Mouse (Mus musculus): Measurements from ENCODE around the gene Tmem233. TPM values are rescaled to one million over a fixed set of nuclear protein-coding genes. Genes with fewer than 3 reads are reported as not detected.

The Tmem233 gene
- polyA plus RNA-seq, 1 experiment, result not detected

- Histone ChIP-seq H3K27ac (ENCODE audit: control insufficient read depth, insufficient read depth, low read length) (no peak overlapping the region), H3K36me3 (ENCODE audit: control insufficient read depth, insufficient read depth, low read length) (no peaks in the 10 kb centered on the region), H3K4me1 (replicated peaks; ENCODE audit: control insufficient read depth, insufficient read depth, low read length) (0 out of 2 replicates have a peak, but pooled peaks cover 4% of the 10 kb centered on the region), H3K4me3 (ENCODE audit: control insufficient read depth, insufficient read depth, low read length) (no peak overlapping the region), H3K27me3 (ENCODE audit: control insufficient read depth, insufficient read depth, low read length) (no peaks in the 10 kb centered on the region)
- no peak for TF ChIP-seq CTCF (IDR thresholded peaks at IDR 0.05; ENCODE audit: borderline replicate concordance, control insufficient read depth, extremely low read depth, insufficient read depth, low read length, poor library complexity)
- no peak for TF ChIP-seq POLR2A (IDR thresholded peaks at IDR 0.05; ENCODE audit: control insufficient read depth, extremely low read depth, insufficient read depth, low read length, poor library complexity)
- 93% methylated on average over 16 of the region's 16 CpGs for WGBS
- DNase-seq, result no peak
Observed at GRCm38 (mm10) chr5:116036465-116036864, 46.6 kb downstream of the Tmem233 start.

- DNase-seq, result peak; percentile 75
- Histone ChIP-seq H3K4me3 (ENCODE audit: control insufficient read depth, insufficient read depth, low read length) (no peak overlapping the region), H3K4me1 (replicated peaks; ENCODE audit: control insufficient read depth, insufficient read depth, low read length) (peaks cover 20% of the 10 kb centered on the region), H3K36me3 (ENCODE audit: control insufficient read depth, insufficient read depth, low read length) (no peaks in the 10 kb centered on the region), H3K27me3 (ENCODE audit: control insufficient read depth, insufficient read depth, low read length) (no peaks in the 10 kb centered on the region), H3K27ac (ENCODE audit: control insufficient read depth, insufficient read depth, low read length) (no peak overlapping the region)
- TF ChIP-seq POLR2A (IDR thresholded peaks at IDR 0.05; ENCODE audit: control insufficient read depth, extremely low read depth, insufficient read depth, low read length, poor library complexity) (0 out of 2 replicates have a peak, but pooled peaks have one; percentile 9), CTCF (IDR thresholded peaks at IDR 0.05; ENCODE audit: borderline replicate concordance, control insufficient read depth, extremely low read depth, insufficient read depth, low read length, poor library complexity) (peak; percentile 81; the same call in 1 of the 2 replicates)
- WGBS, result 2% methylated on average over 14 of the region's 14 CpGs
Observed at GRCm38 (mm10) chr5:116031190-116031577, 51.9 kb downstream of the Tmem233 start.

- H3K36me3 ChIP-seq (ENCODE audit: control insufficient read depth, insufficient read depth, low read length), result no peaks in the 10 kb centered on the region
- TF ChIP-seq POLR2A (IDR thresholded peaks at IDR 0.05; ENCODE audit: control insufficient read depth, extremely low read depth, insufficient read depth, low read length, poor library complexity), result no peak
- no peak for TF ChIP-seq CTCF (IDR thresholded peaks at IDR 0.05; ENCODE audit: borderline replicate concordance, control insufficient read depth, extremely low read depth, insufficient read depth, low read length, poor library complexity)
- H3K4me3 ChIP-seq (ENCODE audit: control insufficient read depth, insufficient read depth, low read length), result no peak overlapping the region
- H3K27ac ChIP-seq (ENCODE audit: control insufficient read depth, insufficient read depth, low read length), result no peak overlapping the region
- WGBS, result 58% methylated on average over 19 of the region's 19 CpGs
- peaks cover 20% of the 10 kb centered on the region for H3K4me1 ChIP-seq (replicated peaks; ENCODE audit: control insufficient read depth, insufficient read depth, low read length)
- no peaks in the 10 kb centered on the region for H3K27me3 ChIP-seq (ENCODE audit: control insufficient read depth, insufficient read depth, low read length)
- peak; percentile 10 for DNase-seq
Observed at GRCm38 (mm10) chr5:116030566-116031189, 52.4 kb downstream of the Tmem233 start.

GRCm38 (mm10) chr5:116029071-116029470 is 54.0 kb downstream of the Tmem233 start:
- H3K27ac ChIP-seq (ENCODE audit: control insufficient read depth, insufficient read depth, low read length), result peak overlapping the region; percentile 85
- peak; percentile 73 for DNase-seq
- H3K4me1 ChIP-seq (replicated peaks; ENCODE audit: control insufficient read depth, insufficient read depth, low read length), result peaks cover 23% of the 10 kb centered on the region
- H3K4me3 ChIP-seq (ENCODE audit: control insufficient read depth, insufficient read depth, low read length), result peak overlapping the region; percentile 48
- TF ChIP-seq CTCF (IDR thresholded peaks at IDR 0.05; ENCODE audit: borderline replicate concordance, control insufficient read depth, extremely low read depth, insufficient read depth, low read length, poor library complexity), result no peak
- no peak for TF ChIP-seq POLR2A (IDR thresholded peaks at IDR 0.05; ENCODE audit: control insufficient read depth, extremely low read depth, insufficient read depth, low read length, poor library complexity)
- no peaks in the 10 kb centered on the region for H3K27me3 ChIP-seq (ENCODE audit: control insufficient read depth, insufficient read depth, low read length)
- H3K36me3 ChIP-seq (ENCODE audit: control insufficient read depth, insufficient read depth, low read length), result no peaks in the 10 kb centered on the region
- 8% methylated on average over 7 of the region's 7 CpGs for WGBS

- no peak for DNase-seq
- 95% methylated on average over 14 of the region's 14 CpGs for WGBS
- Histone ChIP-seq H3K27me3 (ENCODE audit: control insufficient read depth, insufficient read depth, low read length) (no peaks in the 10 kb centered on the region), H3K27ac (ENCODE audit: control insufficient read depth, insufficient read depth, low read length) (no peak overlapping the region), H3K4me3 (ENCODE audit: control insufficient read depth, insufficient read depth, low read length) (no peak overlapping the region), H3K4me1 (replicated peaks; ENCODE audit: control insufficient read depth, insufficient read depth, low read length) (peaks cover 34% of the 10 kb centered on the region), H3K36me3 (ENCODE audit: control insufficient read depth, insufficient read depth, low read length) (no peaks in the 10 kb centered on the region)
- TF ChIP-seq POLR2A (IDR thresholded peaks at IDR 0.05; ENCODE audit: control insufficient read depth, extremely low read depth, insufficient read depth, low read length, poor library complexity), result no peak
- no peak for TF ChIP-seq CTCF (IDR thresholded peaks at IDR 0.05; ENCODE audit: borderline replicate concordance, control insufficient read depth, extremely low read depth, insufficient read depth, low read length, poor library complexity)
Observed at GRCm38 (mm10) chr5:116026561-116026960, 56.5 kb downstream of the Tmem233 start.

GRCm38 (mm10) chr5:116026107-116026506 is 56.9 kb downstream of the Tmem233 start:
- Histone ChIP-seq H3K36me3 (ENCODE audit: control insufficient read depth, insufficient read depth, low read length) (no peaks in the 10 kb centered on the region), H3K4me1 (replicated peaks; ENCODE audit: control insufficient read depth, insufficient read depth, low read length) (peaks cover 34% of the 10 kb centered on the region), H3K27ac (ENCODE audit: control insufficient read depth, insufficient read depth, low read length) (no peak overlapping the region), H3K4me3 (ENCODE audit: control insufficient read depth, insufficient read depth, low read length) (no peak overlapping the region), H3K27me3 (ENCODE audit: control insufficient read depth, insufficient read depth, low read length) (no peaks in the 10 kb centered on the region)
- TF ChIP-seq POLR2A (IDR thresholded peaks at IDR 0.05; ENCODE audit: control insufficient read depth, extremely low read depth, insufficient read depth, low read length, poor library complexity), result no peak
- no peak for TF ChIP-seq CTCF (IDR thresholded peaks at IDR 0.05; ENCODE audit: borderline replicate concordance, control insufficient read depth, extremely low read depth, insufficient read depth, low read length, poor library complexity)
- no peak for DNase-seq
- WGBS, result 91% methylated on average over 5 of the region's 5 CpGs

Measured in thymus, adult 2 months (tissue).